Mouse (Mus musculus) forebrain, embryonic 11.5 days (tissue): Measurements from ENCODE around the gene Tmem198b. TPM values are rescaled to one million over a fixed set of nuclear protein-coding genes. Genes with fewer than 3 reads are reported as not detected.
A peak's percentile ranks its signal among the peaks of the same experiment; 100 is the strongest.

Experiments
- ATAC-seq: fragments of 200-750 bp; cut with Nextera tagmentation; replicated peaks from 2 replicates; pipeline ENCODE4 v1.8.0; 2017; ENCODE audit warnings: moderate TSS enrichment; ENCODE audit not compliant: low FRiP score
- DNase-seq: peaks from one replicate; pipeline ENCODE4 v3.0.0-alpha.2; 2017; ENCODE audit warnings: low spot score
- H3K27ac ChIP-seq: fragments of 300-500 bp; sonication (generic); 2 replicates; pipeline ENCODE4 v1.5.1; 2014; ENCODE audit warnings: low read depth, low read length
- H3K27me3 ChIP-seq: fragments of 300-500 bp; sonication (generic); 2 replicates; pipeline ENCODE4 v1.6.1; 2014; ENCODE audit warnings: mild to moderate bottlenecking, low read length, mixed read lengths; ENCODE audit not compliant: control insufficient read depth, insufficient read depth
- H3K36me3 ChIP-seq: fragments of 300-500 bp; sonication (generic); 2 replicates; pipeline ENCODE4 v1.6.1; 2014; ENCODE audit warnings: mild to moderate bottlenecking, low read length, moderate library complexity, mixed read lengths; ENCODE audit not compliant: control insufficient read depth, insufficient read depth
- H3K4me1 ChIP-seq: fragments of 300-500 bp; sonication (generic); replicated peaks from 2 replicates; pipeline ENCODE4 v1.6.1; 2014; ENCODE audit warnings: low read length, mixed read lengths; ENCODE audit not compliant: control insufficient read depth, insufficient read depth
- H3K4me2 ChIP-seq: fragments of 300-500 bp; sonication (generic); 2 replicates; pipeline ENCODE4 v1.6.1; 2014; ENCODE audit warnings: low read depth, mild to moderate bottlenecking, low read length, moderate library complexity, mixed read lengths; ENCODE audit not compliant: severe bottlenecking
- H3K4me3 ChIP-seq: fragments of 300-500 bp; sonication (generic); 2 replicates; pipeline ENCODE4 v1.5.1; 2014; ENCODE audit warnings: low read depth, low read length
- H3K9ac ChIP-seq: fragments of 300-500 bp; sonication (generic); 2 replicates; pipeline ENCODE4 v1.6.1; 2014; ENCODE audit warnings: low read length
- H3K9me3 ChIP-seq: fragments of 300-500 bp; sonication (generic); 2 replicates; pipeline ENCODE4 v1.6.1; 2016; ENCODE audit warnings: low read length, mixed read lengths; ENCODE audit not compliant: control insufficient read depth
- WGBS: fragments of 180-500 bp; shearing (Covaris S2); extraction: QIAGEN DNeasy Blood & Tissue Kit; methylation state at CpG from one replicate; pipeline ENCODE4 v1.1.7; 2014; 5-methylcytosine and 5-hydroxymethylcytosine counted together
- polyA plus RNA-seq: library from polyadenylated mRNA; unstranded; fragments of >200 nt; fragmentation: Nextera tagmentation; extraction: Ambion mirVana; gene quantifications from 2 replicates; pipeline ENCODE4 v1.2.1, GENCODE M21; 2014

Tmem198b gene
- polyA plus RNA-seq, 1 experiment from 2014 or later = 22.7 TPM

- Histone ChIP-seq H3K4me2 (peak overlapping the region; percentile 65), H3K27ac (peak overlapping the region; percentile 89), H3K9ac (peak overlapping the region; percentile 91), H3K9me3 (no peaks in the 10 kb centered on the region), H3K27me3 (no peaks in the 10 kb centered on the region), H3K36me3 (no peaks in the 10 kb centered on the region; the same call in 1 of the 2 replicates), H3K4me3 (peak overlapping the region; percentile 59), H3K4me1 (peaks cover 13% of the 10 kb centered on the region; the same call in 1 of the 2 replicates)
- peak; percentile 99 for DNase-seq
- WGBS = under 1% methylated on average over 68 of the region's 70 CpGs
- ATAC-seq = peak; percentile 92
These were observed 1.2 kb upstream of the Tmem198b start for GRCm38 (mm10) chr10:128805092-128806000.

GRCm38 (mm10) chr10:128803771-128804270 lies 349 bp downstream of the Tmem198b start, which contains the start of gene Dnajc14:
Gene Dnajc14, plus strand, starts transcription at chr10:128804062.
- ATAC-seq (peak; percentile 16), DNase-seq (peak; percentile 69)
- peaks cover 11% of the 10 kb centered on the region; the same call in 1 of the 2 replicates for H3K4me1 ChIP-seq
- peak within 1 kb of the TSS; percentile 59 for H3K4me3 ChIP-seq
- no peaks in the 10 kb centered on the region; the same call in 1 of the 2 replicates for H3K36me3 ChIP-seq
- 1% methylated on average over 14 of the region's 14 CpGs for WGBS
- peak within 1 kb of the TSS; percentile 91 for H3K9ac ChIP-seq
- H3K27me3 ChIP-seq = no peaks in the 10 kb centered on the region
- peak within 1 kb of the TSS; percentile 89 for H3K27ac ChIP-seq
- H3K9me3 ChIP-seq = no peaks in the 10 kb centered on the region
- H3K4me2 ChIP-seq = peak within 1 kb of the TSS; percentile 65

GRCm38 (mm10) chr10:128803361-128803760 lies 809 bp downstream of the Tmem198b start:
- peak overlapping the region; percentile 59 for H3K4me3 ChIP-seq
- no peaks in the 10 kb centered on the region; the same call in 1 of the 2 replicates for H3K36me3 ChIP-seq
- peak overlapping the region; percentile 91 for H3K9ac ChIP-seq
- peak overlapping the region; percentile 89; the same call in 1 of the 2 replicates for H3K27ac ChIP-seq
- ATAC-seq (no peak), DNase-seq (no peak)
- peaks cover 11% of the 10 kb centered on the region; the same call in 1 of the 2 replicates for H3K4me1 ChIP-seq
- 12% methylated on average over 6 of the region's 6 CpGs for WGBS
- H3K4me2 ChIP-seq = peak overlapping the region; percentile 65
- H3K27me3 ChIP-seq = no peaks in the 10 kb centered on the region
- H3K9me3 ChIP-seq = no peaks in the 10 kb centered on the region

- peak overlapping the region; percentile 91 for H3K9ac ChIP-seq
- no peak overlapping the region for H3K27ac ChIP-seq
- DNase-seq (peak; percentile 58), ATAC-seq (no peak)
- H3K4me2 ChIP-seq = peak overlapping the region; percentile 65; the same call in 1 of the 2 replicates
- H3K36me3 ChIP-seq = no peaks in the 10 kb centered on the region; the same call in 1 of the 2 replicates
- WGBS = 67% methylated on average over 4 of the region's 4 CpGs
- peaks cover 11% of the 10 kb centered on the region; the same call in 1 of the 2 replicates for H3K4me1 ChIP-seq
- peak overlapping the region; percentile 59; the same call in 1 of the 2 replicates for H3K4me3 ChIP-seq
- H3K9me3 ChIP-seq = no peaks in the 10 kb centered on the region
- no peaks in the 10 kb centered on the region for H3K27me3 ChIP-seq
These were observed 1.2 kb downstream of the Tmem198b start for GRCm38 (mm10) chr10:128802956-128803355.

GRCm38 (mm10) chr10:128801981-128802495 lies 2.1 kb downstream of the Tmem198b start:
- no peaks in the 10 kb centered on the region for H3K27me3 ChIP-seq
- peak; percentile 51 for DNase-seq
- WGBS = 87% methylated on average over 16 of the region's 16 CpGs
- H3K4me2 ChIP-seq = no peak overlapping the region
- no peaks in the 10 kb centered on the region for H3K9me3 ChIP-seq
- no peak overlapping the region for H3K27ac ChIP-seq
- H3K4me3 ChIP-seq = no peak overlapping the region
- no peaks in the 10 kb centered on the region; the same call in 1 of the 2 replicates for H3K36me3 ChIP-seq
- peaks cover 7% of the 10 kb centered on the region; the same call in 1 of the 2 replicates for H3K4me1 ChIP-seq
- ATAC-seq = no peak
- no peak overlapping the region for H3K9ac ChIP-seq

- no peak for ATAC-seq
- Histone ChIP-seq H3K9ac (no peak overlapping the region), H3K9me3 (no peaks in the 10 kb centered on the region), H3K4me1 (peaks cover 2% of the 10 kb centered on the region; the same call in 1 of the 2 replicates), H3K27me3 (no peaks in the 10 kb centered on the region), H3K4me2 (no peak overlapping the region), H3K4me3 (no peak overlapping the region), H3K27ac (no peak overlapping the region), H3K36me3 (no peaks in the 10 kb centered on the region; the same call in 1 of the 2 replicates)
- peak; percentile 23 for DNase-seq
- WGBS = 95% methylated on average over 8 of the region's 8 CpGs
These were observed 5.5 kb downstream of the Tmem198b start for GRCm38 (mm10) chr10:128798676-128799075.

- H3K4me1 ChIP-seq = no peaks in the 10 kb centered on the region
- H3K27ac ChIP-seq = no peak overlapping the region
- no peaks in the 10 kb centered on the region for H3K9me3 ChIP-seq
- DNase-seq (peak; percentile 30), ATAC-seq (no peak)
- no peaks in the 10 kb centered on the region; the same call in 1 of the 2 replicates for H3K36me3 ChIP-seq
- no peaks in the 10 kb centered on the region for H3K27me3 ChIP-seq
- H3K9ac ChIP-seq = no peak overlapping the region
- no peak overlapping the region for H3K4me2 ChIP-seq
- WGBS = 93% methylated on average over 3 of the region's 3 CpGs
- H3K4me3 ChIP-seq = no peak overlapping the region
These were observed 8.6 kb downstream of the Tmem198b start for GRCm38 (mm10) chr10:128795581-128795980.

GRCm38 (mm10) chr10:128794391-128794790 lies 9.8 kb downstream of the Tmem198b start:
- no peak overlapping the region for H3K27ac ChIP-seq
- H3K9me3 ChIP-seq = no peaks in the 10 kb centered on the region
- ATAC-seq (no peak), DNase-seq (no peak)
- no peaks in the 10 kb centered on the region; the same call in 1 of the 2 replicates for H3K36me3 ChIP-seq
- H3K4me2 ChIP-seq = no peak overlapping the region
- H3K4me1 ChIP-seq = no peaks in the 10 kb centered on the region
- H3K4me3 ChIP-seq = no peak overlapping the region
- H3K9ac ChIP-seq = no peak overlapping the region
- no peaks in the 10 kb centered on the region for H3K27me3 ChIP-seq
- 89% methylated on average over 5 of the region's 5 CpGs for WGBS
